Mouse (Mus musculus): ENCODE data around the gene Prpsap1.

DNA sequence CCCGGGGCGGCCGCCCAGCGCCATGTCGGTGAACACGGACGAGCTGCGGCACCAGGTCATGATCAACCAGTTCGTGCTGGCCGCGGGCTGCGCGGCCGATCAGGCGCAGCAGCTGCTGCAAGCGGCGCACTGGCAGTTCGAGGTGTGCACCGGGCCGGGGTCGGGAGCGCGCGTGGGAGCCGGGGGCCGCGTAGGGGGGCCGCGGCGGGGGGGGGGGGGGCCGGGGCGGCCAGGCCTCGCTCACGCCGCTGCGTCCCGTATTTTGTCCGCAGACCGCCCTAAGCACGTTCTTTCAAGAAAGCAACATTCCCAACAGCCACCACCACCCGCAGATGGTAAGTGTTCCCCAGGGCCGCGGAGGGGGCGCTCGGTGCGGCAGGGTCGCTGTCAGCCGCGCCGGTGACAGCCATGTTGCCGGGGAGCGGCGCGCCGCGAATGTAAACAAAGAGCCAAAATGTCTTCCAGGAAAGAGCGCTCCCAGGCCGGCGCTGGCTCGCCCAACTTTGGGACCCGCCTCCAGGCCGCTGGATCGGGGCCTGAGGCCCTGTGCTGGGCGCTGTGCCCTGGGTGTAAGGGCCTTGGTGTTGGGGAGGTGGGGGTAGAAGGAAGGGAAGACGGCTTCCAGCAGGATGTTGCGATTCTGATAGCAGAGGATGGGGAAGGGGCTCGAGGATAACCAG is 59.6 kb downstream of the Prpsap1 start:
- TF ChIP-seq EP300 (IDR thresholded peaks at IDR 0.05; ENCODE audit: low read length) (no peak), CHD2 (IDR thresholded peaks at IDR 0.05; ENCODE audit: low read length) (no peak), CTCF (conservative IDR thresholded peaks at IDR 0.05 in 1 of 2, IDR thresholded peaks at IDR 0.05 in 1 of 2; ENCODE audit: low read depth in 2 of 2, low read length in 2 of 2) (no peak), TBP (conservative IDR thresholded peaks at IDR 0.05; ENCODE audit: low read depth, low read length) (no peak), SIN3A (IDR thresholded peaks at IDR 0.05; ENCODE audit: low read length) (peak; percentile 93), MAFK (IDR thresholded peaks at IDR 0.05; ENCODE audit: insufficient replicate concordance, low read length) (no peak), CHD1 (IDR thresholded peaks at IDR 0.05; ENCODE audit: low read depth, low read length) (no peak), HCFC1 (IDR thresholded peaks at IDR 0.05; ENCODE audit: low read depth, low read length) (no peak; the same call in 1 of the 2 replicates), POLR2A (IDR thresholded peaks at IDR 0.05; ENCODE audit: low read depth, low read length) (peak; percentile 36; the same call in 1 of the 2 replicates), ETS1 (conservative IDR thresholded peaks at IDR 0.05; ENCODE audit: low read depth, low read length) (0 out of 2 replicates have a peak, but pooled peaks have one; percentile 9), NRF1 (IDR thresholded peaks at IDR 0.05; ENCODE audit: low read depth, low read length) (no peak)

Data from CH12.LX (cell line).